16 mouse cellular contexts compared by ENCODE assay signal in the genomic region with DNA sequence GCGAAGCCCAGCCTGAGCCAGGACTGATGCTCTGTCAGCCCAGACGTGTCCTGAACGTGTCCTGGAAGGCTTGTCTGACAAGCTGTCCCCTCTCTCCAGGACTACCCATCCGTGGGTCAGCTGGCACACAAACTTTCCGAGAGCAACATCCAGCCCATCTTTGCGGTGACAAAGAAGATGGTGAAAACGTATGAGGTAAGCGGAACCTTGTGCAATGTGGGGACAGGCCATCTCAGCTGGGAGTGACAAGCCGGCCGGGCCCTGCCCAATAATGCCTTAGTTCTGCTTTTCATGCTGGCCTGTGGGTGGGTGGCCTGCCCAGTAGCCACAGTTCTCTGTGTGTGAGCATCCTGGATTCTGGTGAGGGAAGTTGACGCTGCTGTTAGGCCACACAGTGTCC. TPM values are rescaled to one million over a fixed set of nuclear protein-coding genes. Genes with fewer than 3 reads are reported as not detected.
A peak's percentile ranks its signal among the peaks of the same experiment; 100 is the strongest.
DNase-seq lines count a peak whose midpoint lies in the region; TF ChIP-seq lines count a peak whose summit lies in the region.
"Had no signal": no experiment of that assay in that cellular context is flagged by ENCODE, and none has a peak within 500 bp of the region (broad histone marks: within the 10 kb centered on the region; RNA-seq: fewer than 3 reads in every experiment).

No protein-coding gene starts in this region.

- peaks cover 21% of the 10 kb centered on the region for H3K79me2 ChIP-seq in macrophage (ENCODE audit: inconsistent target)

- 0 out of 2 replicates have a peak, but pooled peaks cover 10% of the 10 kb centered on the region for H3K4me1 ChIP-seq in heart, embryonic 10.5 days
- H3K4me1 ChIP-seq in bone marrow, adult 2 months (ENCODE audit: control insufficient read depth, insufficient read depth, low read length) = peaks cover 15% of the 10 kb centered on the region
- H3K4me1 ChIP-seq in embryonic facial prominence, embryonic 10.5 days = peaks cover 8% of the 10 kb centered on the region

- intact Hi-C loops in heart, postnatal 14 days (cut with DNase I) = no loop called here

- no peaks in the 10 kb centered on the region for H3K36me3 ChIP-seq in heart, embryonic 10.5 days
- peaks cover 61% of the 10 kb centered on the region for H3K36me3 ChIP-seq in macrophage (ENCODE audit: inconsistent target)
- H3K36me3 ChIP-seq in embryonic facial prominence, embryonic 10.5 days (replicated peaks) = no peaks in the 10 kb centered on the region

- H3K27me3 ChIP-seq in heart, embryonic 10.5 days (ENCODE audit: insufficient read depth, poor library complexity, severe bottlenecking) = no peaks in the 10 kb centered on the region; the same call in 1 of the 2 replicates
- H3K27me3 ChIP-seq in embryonic facial prominence, embryonic 10.5 days (replicated peaks; ENCODE audit: low read depth, poor library complexity, severe bottlenecking) = no peaks in the 10 kb centered on the region
- H3K27me3 ChIP-seq: Patski had no signal

- 0 out of 2 replicates have a peak, but pooled peaks have one; percentile 30 for TF ChIP-seq POLR2A in bone marrow, adult 2 months (IDR thresholded peaks at IDR 0.05; ENCODE audit: borderline replicate concordance, control insufficient read depth, low read depth, low read length)

- WGBS in heart, embryonic 10.5 days = 72% methylated on average over 11 of the region's 11 CpGs
- 35% methylated on average over 11 of the region's 11 CpGs for WGBS in bone marrow, adult 2 months
- 10% methylated on average over 11 of the region's 11 CpGs for WGBS in macrophage (ENCODE audit: missing documents)
- 78% methylated on average over 11 of the region's 11 CpGs for WGBS in embryonic facial prominence, embryonic 10.5 days

- no peak overlapping the region for H3K27ac ChIP-seq in heart, embryonic 10.5 days
- H3K27ac ChIP-seq in bone marrow, adult 2 months (ENCODE audit: control insufficient read depth, insufficient read depth, low read depth, low read length, poor library complexity) = peak overlapping the region; percentile 89
- H3K27ac ChIP-seq in macrophage = peak overlapping the region; percentile 80
- H3K27ac ChIP-seq in embryonic facial prominence, embryonic 10.5 days (replicated peaks) = no peak overlapping the region

- TF ChIP-seq CTCF in bone marrow, adult 2 months (IDR thresholded peaks at IDR 0.05; ENCODE audit: control insufficient read depth, insufficient read depth, low read length) = no peak

- no peak overlapping the region for H3K4me3 ChIP-seq in heart, embryonic 10.5 days
- no peak overlapping the region for H3K4me3 ChIP-seq in bone marrow, adult 2 months (replicated peaks; ENCODE audit: control insufficient read depth, low read depth, low read length)
- H3K4me3 ChIP-seq in macrophage (ENCODE audit: inconsistent target) = no peak overlapping the region
- H3K4me3 ChIP-seq in embryonic facial prominence, embryonic 10.5 days = no peak overlapping the region

- no peaks in the 10 kb centered on the region for H3K9me3 ChIP-seq in heart, embryonic 10.5 days
- no peaks in the 10 kb centered on the region for H3K9me3 ChIP-seq in embryonic facial prominence, embryonic 10.5 days

- peak; percentile 97 for DNase-seq in heart, adult 11 months
- DNase-seq in heart, embryonic 10.5 days (ENCODE audit: low spot score) = no peak
- peak; percentile 17 to 26 for DNase-seq in heart, postnatal 14 days
- DNase-seq in yolk sac, embryonic 10.5 days (ENCODE audit: low spot score) = no peak
- no peak for DNase-seq in embryonic facial prominence, embryonic 10.5 days (ENCODE audit: low spot score)
- no peak for DNase-seq in ovary, postnatal 14 days (ENCODE audit: low spot score)
- DNase-seq: adrenal gland, postnatal 14 days; cerebellum, postnatal 36 days; kidney, adult 9 months; thymus, adult 2 months had no signal

RNA-seq across cellular contexts. Expression of a gene that starts 20.8 kb away (rescaled TPM):
- polyA plus RNA-seq in heart, embryonic 10.5 days (2016; fragmentation: Nextera tagmentation; extraction: Ambion mirVana) = 2.4 and 3.6 TPM in 2 replicates
- polyA plus RNA-seq in bone marrow, adult 2 months (2011; ENCODE audit: insufficient read depth, insufficient read length, low replicate concordance, missing spikeins) = 27.2 and 69.1 TPM in 2 replicates
- 1 to 10 TPM; 5.4 to 9.0 TPM for total RNA-seq in heart, postnatal 14 days (2021)
- 100 to 1,000 TPM in 22 of 26 experiments, 10 to 100 TPM in 4; 30.2 to 203 (median 164) TPM for total RNA-seq in macrophage (2018; cell fraction: chromatin; rRNA removed)
- total RNA-seq in macrophage (2018; cell fraction: cytosol; rRNA removed) = 100 to 1,000 TPM; 247 to 519 (median 377) TPM
- 100 to 1,000 TPM; 138 to 880 (median 577) TPM for total RNA-seq in macrophage (2018; cell fraction: nucleus; rRNA removed)
- polyA plus RNA-seq in macrophage (2018) = 418 to 531 TPM (median 505 TPM) in 3 replicates
- polyA plus RNA-seq in embryonic facial prominence, embryonic 10.5 days (2016; fragmentation: Nextera tagmentation; extraction: Ambion mirVana) = 0.60 and 1.3 TPM in 2 replicates

RNA-seq across cellular contexts. Expression of a gene that starts 30.6 kb away (rescaled TPM):
- polyA plus RNA-seq in heart, embryonic 10.5 days (2016; fragmentation: Nextera tagmentation; extraction: Ambion mirVana) = 94.9 and 97.0 TPM in 2 replicates
- 38.1 and 67.0 TPM in 2 replicates for polyA plus RNA-seq in bone marrow, adult 2 months (2011; ENCODE audit: insufficient read depth, insufficient read length, low replicate concordance, missing spikeins)
- total RNA-seq in heart, postnatal 14 days (2021) = 100 to 1,000 TPM; 128 to 132 TPM
- 10 to 100 TPM; 20.2 to 99.8 (median 58.3) TPM for total RNA-seq in macrophage (2018; cell fraction: chromatin; rRNA removed)
- total RNA-seq in macrophage (2018; cell fraction: cytosol; rRNA removed) = 100 to 1,000 TPM in 13 of 26 experiments, 10 to 100 TPM in 13; 77.7 to 133 (median 99.5) TPM
- 100 to 1,000 TPM in 8 of 26 experiments, 10 to 100 TPM in 18; 51.1 to 150 (median 89.2) TPM for total RNA-seq in macrophage (2018; cell fraction: nucleus; rRNA removed)
- polyA plus RNA-seq in macrophage (2018) = 99.5 to 103 TPM (median 102 TPM) in 3 replicates
- 65.6 and 71.0 TPM in 2 replicates for polyA plus RNA-seq in embryonic facial prominence, embryonic 10.5 days (2016; fragmentation: Nextera tagmentation; extraction: Ambion mirVana)

RNA-seq across cellular contexts. Expression of a gene that starts 35.3 kb away (rescaled TPM):
- polyA plus RNA-seq in heart, embryonic 10.5 days (2016; fragmentation: Nextera tagmentation; extraction: Ambion mirVana) = 30.7 and 45.6 TPM in 2 replicates
- 12.3 and 29.2 TPM in 2 replicates for polyA plus RNA-seq in bone marrow, adult 2 months (2011; ENCODE audit: insufficient read depth, insufficient read length, low replicate concordance, missing spikeins)
- total RNA-seq in heart, postnatal 14 days (2021) = 1 to 10 TPM; 9.6 TPM
- total RNA-seq in macrophage (2018; cell fraction: chromatin; rRNA removed) = 10 to 100 TPM in 18 of 26 experiments, 1 to 10 TPM in 8; 4.4 to 19.6 (median 13.5) TPM
- total RNA-seq in macrophage (2018; cell fraction: cytosol; rRNA removed) = 10 to 100 TPM; 10.8 to 27.4 (median 20.7) TPM
- 10 to 100 TPM in 18 of 26 experiments, 1 to 10 TPM in 8; 5.3 to 18.1 (median 11.7) TPM for total RNA-seq in macrophage (2018; cell fraction: nucleus; rRNA removed)
- polyA plus RNA-seq in macrophage (2018) = 16.8 to 38.8 TPM (median 21.1 TPM) in 3 replicates
- 43.9 and 46.9 TPM in 2 replicates for polyA plus RNA-seq in embryonic facial prominence, embryonic 10.5 days (2016; fragmentation: Nextera tagmentation; extraction: Ambion mirVana)

RNA-seq across cellular contexts. Expression of a gene that starts 55.0 kb away (rescaled TPM):
- polyA plus RNA-seq in heart, embryonic 10.5 days (2016; fragmentation: Nextera tagmentation; extraction: Ambion mirVana) = 235 and 306 TPM in 2 replicates
- 69.9 and 76.0 TPM in 2 replicates for polyA plus RNA-seq in bone marrow, adult 2 months (2011; ENCODE audit: insufficient read depth, insufficient read length, low replicate concordance, missing spikeins)
- 10 to 100 TPM; 53.7 to 61.6 TPM for total RNA-seq in heart, postnatal 14 days (2021)
- 10 to 100 TPM; 15.5 to 97.1 (median 46.4) TPM for total RNA-seq in macrophage (2018; cell fraction: chromatin; rRNA removed)
- total RNA-seq in macrophage (2018; cell fraction: cytosol; rRNA removed) = 100 to 1,000 TPM in 20 of 26 experiments, 10 to 100 TPM in 6; 75.8 to 152 (median 114) TPM
- 10 to 100 TPM; 22.7 to 95.5 (median 55.7) TPM for total RNA-seq in macrophage (2018; cell fraction: nucleus; rRNA removed)
- polyA plus RNA-seq in macrophage (2018) = 105 to 245 TPM (median 141 TPM) in 3 replicates
- 419 and 445 TPM in 2 replicates for polyA plus RNA-seq in embryonic facial prominence, embryonic 10.5 days (2016; fragmentation: Nextera tagmentation; extraction: Ambion mirVana)

RNA-seq across cellular contexts. Expression of a gene that starts 55.1 kb away (rescaled TPM):
- polyA plus RNA-seq in heart, embryonic 10.5 days (2016; fragmentation: Nextera tagmentation; extraction: Ambion mirVana) = 2.1 and 2.7 TPM in 2 replicates
- not detected in 2 replicates for polyA plus RNA-seq in bone marrow, adult 2 months (2011; ENCODE audit: insufficient read depth, insufficient read length, low replicate concordance, missing spikeins)
- 10 to 100 TPM in 1 of 2 experiments, 1 to 10 TPM in 1; 7.6 to 12.7 TPM for total RNA-seq in heart, postnatal 14 days (2021)
- total RNA-seq in macrophage (2018; cell fraction: chromatin; rRNA removed) = 1 to 10 TPM in 4 of 26 experiments, not detected in 22; 1.9 to 4.9 (median 3.6) TPM
- 1 to 10 TPM in 18 of 26 experiments, under 1 TPM in 7, not detected in 1; 0.52 to 5.6 (median 1.6) TPM for total RNA-seq in macrophage (2018; cell fraction: cytosol; rRNA removed)
- total RNA-seq in macrophage (2018; cell fraction: nucleus; rRNA removed) = 1 to 10 TPM in 1 of 26 experiments, not detected in 25; 1.9 TPM
- 3.3 TPM in 1 of 3 replicates, not detected in the others for polyA plus RNA-seq in macrophage (2018)
- 1.9 and 8.0 TPM in 2 replicates for polyA plus RNA-seq in embryonic facial prominence, embryonic 10.5 days (2016; fragmentation: Nextera tagmentation; extraction: Ambion mirVana)
- total RNA-seq: liver, adult 2 months had no signal
- polyA plus RNA-seq: hindbrain, embryonic 11.5 days; liver, adult 2 months; spleen, adult 2 months; thymus, adult 2 months had no signal

Comparison
In these comparisons a context has a peak if more than half of its experiments do, and no peak if none do; other contexts are left out.
1. DNase-seq: peak in heart, adult 11 months (single experiment) and heart, postnatal 14 days (2 of 2); none in heart, embryonic 10.5 days (single experiment), yolk sac, embryonic 10.5 days (single experiment), embryonic facial prominence, embryonic 10.5 days (single experiment) and ovary, postnatal 14 days (single experiment).
2. H3K27ac ChIP-seq: peak in bone marrow, adult 2 months (single experiment) and macrophage (single experiment); none in heart, embryonic 10.5 days (single experiment) and embryonic facial prominence, embryonic 10.5 days (single experiment).